Mouse (Mus musculus) liver, embryonic 11.5 days (tissue): ENCODE measurements around the gene Lhb. TPM values are rescaled to one million over a fixed set of nuclear protein-coding genes. Genes with fewer than 3 reads are reported as not detected.

Source experiments
- ATAC-seq: fragments of 200-750 bp; cut with Nextera tagmentation; replicated peaks from 2 replicates; pipeline ENCODE4 v1.8.0; 2017; ENCODE audit warnings: moderate number of reproducible peaks, mild to moderate bottlenecking, moderate TSS enrichment, moderate library complexity; ENCODE audit not compliant: low FRiP score
- DNase-seq: peaks from one replicate; pipeline ENCODE4 v3.0.0-alpha.2; 2017; ENCODE audit warnings: low spot score
- H3K27ac ChIP-seq: fragments of 300-500 bp; sonication (generic); 2 replicates; pipeline ENCODE4 v1.5.1; 2014; ENCODE audit warnings: mild to moderate bottlenecking, low read depth, low read length, control low read depth
- H3K27me3 ChIP-seq: fragments of 300-500 bp; sonication (generic); replicated peaks from 2 replicates; pipeline ENCODE4 v1.6.1; 2014; ENCODE audit warnings: low read length, mixed read lengths; ENCODE audit not compliant: control insufficient read depth, insufficient read depth
- H3K36me3 ChIP-seq: fragments of 300-500 bp; sonication (generic); 2 replicates; pipeline ENCODE4 v1.6.1; 2014; ENCODE audit warnings: mild to moderate bottlenecking, low read length, moderate library complexity, mixed read lengths; ENCODE audit not compliant: control insufficient read depth, insufficient read depth
- H3K4me1 ChIP-seq: fragments of 300-500 bp; sonication (generic); replicated peaks from 2 replicates; pipeline ENCODE4 v1.6.1; 2014; ENCODE audit warnings: low read length, mixed read lengths; ENCODE audit not compliant: control insufficient read depth, insufficient read depth
- H3K4me2 ChIP-seq: fragments of 300-500 bp; sonication (generic); 2 replicates; pipeline ENCODE4 v1.6.1; 2014; ENCODE audit warnings: mild to moderate bottlenecking, control low read depth, moderate library complexity
- H3K4me3 ChIP-seq: fragments of 300-500 bp; sonication (generic); 2 replicates; pipeline ENCODE4 v1.5.1; 2014; ENCODE audit warnings: low read depth, low read length, control low read depth
- H3K9ac ChIP-seq: fragments of 300-500 bp; sonication (generic); 2 replicates; pipeline ENCODE4 v1.6.1; 2014; ENCODE audit warnings: low read depth, low read length, control low read depth
- H3K9me3 ChIP-seq: fragments of 300-500 bp; sonication (generic); 2 replicates; pipeline ENCODE4 v1.6.1; 2016; ENCODE audit warnings: low read length, inconsistent platforms, mixed read lengths; ENCODE audit not compliant: control insufficient read depth
- WGBS: fragments of 180-500 bp; shearing (Covaris S2); extraction: QIAGEN DNeasy Blood & Tissue Kit; methylation state at CpG from one replicate; pipeline ENCODE4 v1.1.7; 2014; 5-methylcytosine and 5-hydroxymethylcytosine counted together
- microRNA-seq: library from miRNA; unstranded; fragments of <30 nt; microRNA quantifications from one replicate; pipeline ENCODE4, GENCODE M21; 2017; ENCODE audit warnings: borderline number of aligned reads
- polyA plus RNA-seq: library from polyadenylated mRNA; unstranded; fragments of >200 nt; fragmentation: Nextera tagmentation; extraction: Ambion mirVana; gene quantifications from 2 replicates; pipeline ENCODE4 v1.2.1, GENCODE M21; 2014

Gene Lhb
- polyA plus RNA-seq, 1 experiment from 2014 or later, result 0.26 TPM

GRCm38 (mm10) chr7:45467090-45467670 is 46.6 kb downstream of the Lhb start:
- Histone ChIP-seq H3K4me2 (peak overlapping the region; percentile 88), H3K4me1 (peaks cover 12% of the 10 kb centered on the region), H3K9me3 (no peaks in the 10 kb centered on the region), H3K27me3 (no peaks in the 10 kb centered on the region), H3K27ac (no peak overlapping the region), H3K36me3 (peaks cover 13% of the 10 kb centered on the region), H3K4me3 (peak overlapping the region; percentile 82), H3K9ac (no peak overlapping the region; the same call in 1 of the 2 replicates)
- ATAC-seq, result peak; percentile 23; the same call in 1 of the 2 replicates
- 40% methylated on average over 7 of the region's 7 CpGs for WGBS
- no peak for DNase-seq

- WGBS, result 8% methylated on average over 3 of the region's 3 CpGs
- DNase-seq (no peak), ATAC-seq (no peak)
- no peak overlapping the region for H3K4me3 ChIP-seq
- H3K27me3 ChIP-seq, result no peaks in the 10 kb centered on the region
- no peak overlapping the region for H3K27ac ChIP-seq
- H3K9me3 ChIP-seq, result no peaks in the 10 kb centered on the region
- no peak overlapping the region for H3K9ac ChIP-seq
- no peaks in the 10 kb centered on the region for H3K36me3 ChIP-seq
- H3K4me1 ChIP-seq, result peaks cover 5% of the 10 kb centered on the region; the same call in 1 of the 2 replicates
- H3K4me2 ChIP-seq, result no peak overlapping the region
These were observed 50.2 kb downstream of the Lhb start for GRCm38 (mm10) chr7:45470869-45471268.

Small RNAs within 50 kb of the gene (microRNA-seq; reads per million reads assigned to microRNA genes)
- 6.7 reads per million, percentile 17 among the genes with 10 or more reads in this experiment for gene Gm22133

Other genes with a start within 250 kb of the Lhb start
- gene Gfy, start 241.3 kb upstream of the Lhb start, polyA plus RNA-seq, result not detected in 2 replicates
- not detected in 2 replicates for gene Pth2, start 239.8 kb upstream of the Lhb start, polyA plus RNA-seq
- 0.17 and 0.53 TPM in 2 replicates for gene Ccdc155, start 215.9 kb upstream of the Lhb start, polyA plus RNA-seq
- 2.8 TPM in 2 replicates for gene Dkkl1, start 208.7 kb upstream of the Lhb start, polyA plus RNA-seq
- gene Tead2, start 205.1 kb upstream of the Lhb start, polyA plus RNA-seq, result 69.3 and 75.9 TPM in 2 replicates
- gene Cd37, start 181.7 kb upstream of the Lhb start, polyA plus RNA-seq, result 14.4 and 19.5 TPM in 2 replicates
- gene Slc6a16, start 179.7 kb upstream of the Lhb start, polyA plus RNA-seq, result 0.19 TPM in 1 of 2 replicates, not detected in the other
- gene Slc6a21, start 143.3 kb upstream of the Lhb start, polyA plus RNA-seq, result not detected in 2 replicates
- gene Trpm4, start 87.0 kb upstream of the Lhb start, polyA plus RNA-seq, result 2.3 and 3.9 TPM in 2 replicates
- gene Hrc, start 85.5 kb upstream of the Lhb start, polyA plus RNA-seq, result 0.12 and 0.30 TPM in 2 replicates
- 2.0 and 2.1 TPM in 2 replicates for gene Ppfia3, start 53.8 kb upstream of the Lhb start, polyA plus RNA-seq
- 0.35 TPM in 1 of 2 replicates, not detected in the other for gene Lin7b, start 50.2 kb upstream of the Lhb start, polyA plus RNA-seq
- gene Snrnp70, start 25.1 kb upstream of the Lhb start, polyA plus RNA-seq, result 51.6 and 64.4 TPM in 2 replicates
- gene Kcna7, start 15.2 kb upstream of the Lhb start, polyA plus RNA-seq, result 0.18 TPM in 1 of 2 replicates, not detected in the other
- 2.0 and 2.5 TPM in 2 replicates for gene Ntf5, start 7.1 kb upstream of the Lhb start, polyA plus RNA-seq
- gene Gys1, start 14.0 kb downstream of the Lhb start, polyA plus RNA-seq, result 21.4 and 23.7 TPM in 2 replicates
- gene Ruvbl2, start 17.3 kb downstream of the Lhb start, polyA plus RNA-seq, result 240 and 250 TPM in 2 replicates
- gene Ftl1, start 39.1 kb downstream of the Lhb start, polyA plus RNA-seq, result 6,297 and 6,318 TPM in 2 replicates
- gene Bax, start 46.1 kb downstream of the Lhb start, polyA plus RNA-seq, result 190 and 212 TPM in 2 replicates
- gene Tulp2, start 61.1 kb downstream of the Lhb start, polyA plus RNA-seq, result 2.3 and 3.2 TPM in 2 replicates
- not detected in 2 replicates for gene Gm45808, start 66.0 kb downstream of the Lhb start, polyA plus RNA-seq
- 4.9 and 5.8 TPM in 2 replicates for gene Dhdh, start 68.0 kb downstream of the Lhb start, polyA plus RNA-seq
- 149 and 153 TPM in 2 replicates for gene Nucb1, start 89.6 kb downstream of the Lhb start, polyA plus RNA-seq
- 61.6 and 62.0 TPM in 2 replicates for gene Ppp1r15a, start 105.4 kb downstream of the Lhb start, polyA plus RNA-seq
- 0.64 and 0.89 TPM in 2 replicates for gene Plekha4, start 105.5 kb downstream of the Lhb start, polyA plus RNA-seq
- gene Hsd17b14, start 134.1 kb downstream of the Lhb start, polyA plus RNA-seq, result 2.8 and 5.4 TPM in 2 replicates
- gene Bcat2, start 149.3 kb downstream of the Lhb start, polyA plus RNA-seq, result 84.7 and 90.1 TPM in 2 replicates
- 0.23 TPM in 1 of 2 replicates, not detected in the other for gene Fgf21, start 194.7 kb downstream of the Lhb start, polyA plus RNA-seq
- not detected in 2 replicates for gene Fut1, start 196.5 kb downstream of the Lhb start, polyA plus RNA-seq
- 0.21 and 0.22 TPM in 2 replicates for gene Izumo1, start 201.0 kb downstream of the Lhb start, polyA plus RNA-seq
- gene Rasip1, start 206.7 kb downstream of the Lhb start, polyA plus RNA-seq, result 8.0 and 9.3 TPM in 2 replicates
- 0.69 and 0.73 TPM in 2 replicates for gene Mamstr, start 219.2 kb downstream of the Lhb start, polyA plus RNA-seq
- 0.08 TPM in 1 of 2 replicates, not detected in the other for gene Fut2, start 245.6 kb downstream of the Lhb start, polyA plus RNA-seq